Mouse (Mus musculus) testis, adult 2 months (tissue): ENCODE results near the gene Spata31d1a. TPM values are rescaled to one million over a fixed set of nuclear protein-coding genes. Genes with fewer than 3 reads are reported as not detected.

ENCODE experiments used
- H3K27ac ChIP-seq: fragments of 200-500 bp; 2 replicates; pipeline ENCODE4 v1.5.1; 2012; ENCODE audit warnings: low read depth, low read length; ENCODE audit not compliant: control insufficient read depth, insufficient read depth
- H3K27me3 ChIP-seq: fragments of 200-500 bp; 2 replicates; pipeline ENCODE4 v1.6.1; 2012; ENCODE audit warnings: mild to moderate bottlenecking, low read length, moderate library complexity; ENCODE audit not compliant: control insufficient read depth, insufficient read depth
- H3K36me3 ChIP-seq: fragments of 200-500 bp; 2 replicates; pipeline ENCODE4 v1.6.1; 2012; ENCODE audit warnings: mild to moderate bottlenecking, low read length; ENCODE audit not compliant: control insufficient read depth, insufficient read depth
- H3K4me1 ChIP-seq: fragments of 200-500 bp; 2 replicates; pipeline ENCODE4 v1.6.1; 2012; ENCODE audit warnings: low read length; ENCODE audit not compliant: control insufficient read depth, insufficient read depth
- H3K4me3 ChIP-seq: fragments of 200-500 bp; 2 replicates; pipeline ENCODE4 v1.5.1; 2012; ENCODE audit warnings: low read depth, mild to moderate bottlenecking, low read length, moderate library complexity, mixed read lengths; ENCODE audit not compliant: control insufficient read depth
- CTCF ChIP-seq: fragments of 200-500 bp; IDR thresholded peaks from 2 replicates; pipeline ENCODE4 v1.5.1; 2012; ENCODE audit warnings: low read depth, mild to moderate bottlenecking, inconsistent platforms, low read length, moderate library complexity; ENCODE audit not compliant: control insufficient read depth, insufficient read depth, insufficient replicate concordance
- POLR2A ChIP-seq: fragments of 200-500 bp; IDR thresholded peaks from 2 replicates; pipeline ENCODE4 v1.6.1; 2012; ENCODE audit warnings: low read depth, mild to moderate bottlenecking, inconsistent platforms, low read length, moderate library complexity; ENCODE audit not compliant: control insufficient read depth
- polyA plus RNA-seq: library from polyadenylated mRNA; depleted of rRNA; stranded (reverse); fragments of >200 nt; gene quantifications from 2 replicates; pipeline ENCODE4 v1.2.3, GENCODE M21; 2012

Spata31d1a gene
- polyA plus RNA-seq, 1 experiment: 122 TPM

- Histone ChIP-seq H3K27ac (no peak overlapping the region; the same call in 1 of the 2 replicates), H3K27me3 (no peaks in the 10 kb centered on the region), H3K36me3 (no peaks in the 10 kb centered on the region), H3K4me3 (no peak overlapping the region), H3K4me1 (peaks cover 9% of the 10 kb centered on the region)
- TF ChIP-seq POLR2A: no peak
- TF ChIP-seq CTCF: no peak
Observed at GRCm38 (mm10) chr13:59685236-59685635, 24.9 kb downstream of the Spata31d1a start.

- no peak overlapping the region for H3K27ac ChIP-seq
- no peaks in the 10 kb centered on the region for H3K36me3 ChIP-seq
- TF ChIP-seq CTCF (no peak), POLR2A (no peak)
- H3K4me1 ChIP-seq: peaks cover 12% of the 10 kb centered on the region
- no peak overlapping the region for H3K4me3 ChIP-seq
- no peaks in the 10 kb centered on the region for H3K27me3 ChIP-seq
Observed at GRCm38 (mm10) chr13:59682629-59683028, 27.5 kb downstream of the Spata31d1a start.

DNA sequence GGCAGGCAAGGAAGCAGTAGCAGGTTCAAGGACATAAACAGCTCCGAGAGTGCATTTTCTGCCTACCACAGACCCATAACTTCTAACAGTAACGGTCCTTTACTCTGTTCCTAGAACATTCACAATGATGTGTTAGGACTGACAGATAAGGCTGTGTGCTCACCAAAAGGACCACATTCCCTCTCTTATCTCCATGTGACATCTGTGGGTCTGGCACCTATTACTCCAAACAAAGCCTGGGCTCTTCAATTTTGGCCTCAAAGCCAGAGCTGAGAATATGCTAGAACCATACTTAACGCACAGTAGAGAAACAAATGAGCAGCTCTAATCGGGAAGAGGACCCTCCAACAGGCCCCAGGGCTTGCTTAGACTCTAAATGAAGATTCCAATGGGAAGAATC, 30.2 kb downstream of the Spata31d1a start:
- Histone ChIP-seq H3K27me3 (peaks cover 4% of the 10 kb centered on the region), H3K4me3 (no peak overlapping the region), H3K36me3 (no peaks in the 10 kb centered on the region), H3K27ac (no peak overlapping the region), H3K4me1 (peaks cover 15% of the 10 kb centered on the region)
- TF ChIP-seq CTCF (no peak), POLR2A (no peak)

GRCm38 (mm10) chr13:59679306-59679705, 30.8 kb downstream of the Spata31d1a start:
- Histone ChIP-seq H3K4me3 (no peak overlapping the region), H3K27ac (no peak overlapping the region), H3K36me3 (no peaks in the 10 kb centered on the region), H3K4me1 (peaks cover 17% of the 10 kb centered on the region), H3K27me3 (peaks cover 4% of the 10 kb centered on the region)
- TF ChIP-seq CTCF (no peak), POLR2A (no peak)

- Histone ChIP-seq H3K27me3 (peaks cover 4% of the 10 kb centered on the region), H3K4me1 (peaks cover 17% of the 10 kb centered on the region), H3K27ac (no peak overlapping the region), H3K4me3 (no peak overlapping the region), H3K36me3 (no peaks in the 10 kb centered on the region)
- TF ChIP-seq POLR2A: no peak
- no peak for TF ChIP-seq CTCF
Observed at GRCm38 (mm10) chr13:59676316-59677229, 33.6 kb downstream of the Spata31d1a start.

GRCm38 (mm10) chr13:59675151-59676011, 34.7 kb downstream of the Spata31d1a start, which contains the start of gene Golm1:
Golm1 (minus strand) TSS chr13:59675811.
- H3K27ac ChIP-seq: no peak within 1 kb of the TSS
- no peak for TF ChIP-seq POLR2A
- TF ChIP-seq CTCF: no peak
- peak within 1 kb of the TSS; percentile 89 for H3K4me3 ChIP-seq
- peaks cover 13% of the 10 kb centered on the region for H3K4me1 ChIP-seq
- no peaks in the 10 kb centered on the region for H3K36me3 ChIP-seq
- peaks cover 4% of the 10 kb centered on the region for H3K27me3 ChIP-seq

DNA sequence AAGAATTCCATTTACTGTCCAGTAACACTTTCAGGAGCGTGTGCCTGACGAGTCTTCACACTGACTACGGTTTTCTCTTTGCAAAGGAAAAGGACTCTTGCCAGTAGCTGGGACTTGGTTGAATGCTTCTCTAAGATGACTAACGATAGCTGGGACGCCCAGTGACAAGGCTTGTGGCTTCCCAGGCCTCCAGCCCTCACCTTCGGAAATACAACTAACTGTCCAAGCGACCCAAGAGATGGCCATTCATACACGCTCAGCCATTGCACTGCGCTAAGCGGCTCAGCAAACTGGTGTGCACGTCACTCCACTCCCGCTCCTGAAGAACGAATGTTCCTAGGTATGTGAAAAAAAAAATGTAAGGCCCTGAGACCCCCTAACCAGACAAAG, 35.4 kb downstream of the Spata31d1a start:
- Histone ChIP-seq H3K4me1 (peaks cover 13% of the 10 kb centered on the region), H3K36me3 (no peaks in the 10 kb centered on the region), H3K27me3 (peaks cover 4% of the 10 kb centered on the region), H3K4me3 (peak overlapping the region; percentile 1; the same call in 1 of the 2 replicates), H3K27ac (no peak overlapping the region)
- TF ChIP-seq CTCF: no peak
- no peak for TF ChIP-seq POLR2A
